Mouse (Mus musculus) megakaryocyte, embryonic 14.5 days (primary cell): ENCODE data around the gene Tex14.

ENCODE experiments used
- FLI1 ChIP-seq: IDR thresholded peaks from 2 replicates; pipeline ENCODE4 v1.6.1; 2012; ENCODE audit warnings: low read length, inconsistent platforms, mixed read lengths
- GATA1 ChIP-seq: IDR thresholded peaks from 3 replicates; pipeline ENCODE4 v1.6.1; 2012; ENCODE audit warnings: mixed read lengths, low read length, inconsistent platforms, borderline replicate concordance

GRCm38 (mm10) chr11:87468278-87468655, 63.4 kb downstream of the Tex14 start:
- no peak for TF ChIP-seq FLI1
- TF ChIP-seq GATA1, result no peak
